Mouse (Mus musculus) spleen, postnatal 4 days (tissue): ENCODE data around the gene Spats2.

ENCODE experiments used
- DNase-seq, 2 experiments: peaks; one replicate each; pipeline ENCODE4 v3.0.0; 2022; ENCODE audit warnings: low spot score in 2 of 2

The Spats2 gene

DNA sequence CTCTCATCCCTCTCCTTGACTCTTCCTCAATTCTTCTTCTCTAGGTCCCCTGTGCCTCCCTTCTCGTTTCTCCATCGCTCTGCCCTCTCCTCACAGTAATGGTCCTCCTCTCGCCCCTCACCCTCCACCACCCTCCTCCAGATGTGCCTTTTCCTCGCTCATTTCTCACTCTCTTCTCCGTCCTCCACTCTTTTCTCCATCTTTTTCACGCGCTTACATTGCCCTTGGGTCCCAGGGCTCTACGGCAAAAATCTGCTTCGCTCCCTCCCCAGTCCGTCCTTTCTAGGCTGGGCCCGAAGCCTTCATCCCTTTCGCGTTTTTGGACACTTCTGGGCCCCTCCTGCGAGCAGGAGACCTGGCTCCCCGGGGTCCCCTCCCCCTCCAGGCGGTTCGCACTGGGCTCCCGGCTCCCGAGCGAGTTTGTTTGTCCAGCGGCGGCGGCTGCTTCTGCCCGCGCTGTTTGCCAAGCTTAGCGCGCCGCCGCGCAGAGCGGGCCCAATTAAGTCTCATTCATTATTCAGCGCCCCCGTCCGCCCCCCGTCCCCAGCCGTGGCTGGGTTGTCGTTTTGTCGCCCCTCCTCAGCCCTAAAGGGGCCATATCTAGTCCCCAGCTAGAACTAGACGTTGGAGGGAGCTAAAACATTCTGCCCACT, 27.8 kb upstream of the Spats2 start:
- peak in 1 of 2 experiments; percentile 60 for DNase-seq

DNA sequence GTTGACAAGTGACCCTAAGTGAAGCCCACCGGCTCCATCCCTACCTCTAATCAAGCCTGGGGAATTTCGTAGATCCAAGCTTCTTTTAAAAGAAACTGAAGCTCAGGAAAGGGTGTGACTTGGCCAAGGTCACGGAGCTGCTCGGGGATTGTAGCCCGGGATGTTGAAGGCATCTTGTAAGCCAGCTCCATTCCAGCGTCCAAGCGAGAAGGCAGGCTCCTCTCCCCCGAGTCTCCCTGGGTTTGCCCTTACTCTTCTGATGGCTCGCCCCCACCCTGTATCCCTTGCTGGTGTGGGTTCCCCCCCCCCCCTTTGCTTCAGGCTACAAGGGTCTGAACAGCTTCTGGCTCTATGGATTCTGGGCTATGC, 27.2 kb upstream of the Spats2 start:
- DNase-seq, result no peak

DNA sequence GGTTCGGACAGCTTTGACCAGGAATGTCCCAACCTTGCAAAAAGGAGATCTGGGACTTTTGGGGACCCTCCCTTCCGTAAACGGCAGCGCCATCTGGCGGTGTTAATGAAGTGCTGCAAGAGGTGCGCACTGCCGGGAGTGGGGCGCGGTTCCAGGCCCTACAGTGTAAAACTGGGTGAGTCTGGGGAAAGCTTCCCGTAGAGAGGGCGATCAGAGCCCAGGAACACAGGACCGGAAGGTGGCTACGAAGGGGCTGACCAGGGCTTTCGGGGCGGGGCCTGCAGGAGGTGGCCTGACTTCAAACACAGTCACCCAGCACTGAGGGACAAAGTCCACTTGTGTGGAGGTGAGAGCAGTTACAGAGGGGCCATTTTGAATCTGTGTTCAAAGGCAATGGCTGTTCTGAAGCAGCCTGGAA, 26.6 kb upstream of the Spats2 start:
- DNase-seq, result peak in 1 of 2 experiments; percentile 73

DNA sequence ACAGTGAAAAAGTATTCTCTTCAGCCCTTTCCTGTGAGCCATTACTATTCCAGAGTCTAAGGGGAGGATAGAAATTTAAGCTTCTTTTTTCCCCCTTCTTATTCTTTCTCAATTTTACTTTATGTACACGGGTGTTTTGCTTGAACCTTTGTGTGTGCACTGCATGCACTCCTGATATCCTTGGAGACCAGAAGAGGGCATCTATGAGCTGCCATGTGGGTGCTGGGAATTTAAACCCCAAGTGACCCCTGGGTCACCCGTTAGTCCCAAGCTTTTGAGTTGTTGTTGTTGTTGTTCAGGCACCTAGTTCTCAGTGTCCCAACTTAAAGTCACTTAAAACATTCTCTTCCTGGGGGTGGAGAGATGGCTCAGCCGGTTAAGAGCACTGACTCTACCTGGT, 25.7 kb upstream of the Spats2 start:
- DNase-seq, result no peak

DNA sequence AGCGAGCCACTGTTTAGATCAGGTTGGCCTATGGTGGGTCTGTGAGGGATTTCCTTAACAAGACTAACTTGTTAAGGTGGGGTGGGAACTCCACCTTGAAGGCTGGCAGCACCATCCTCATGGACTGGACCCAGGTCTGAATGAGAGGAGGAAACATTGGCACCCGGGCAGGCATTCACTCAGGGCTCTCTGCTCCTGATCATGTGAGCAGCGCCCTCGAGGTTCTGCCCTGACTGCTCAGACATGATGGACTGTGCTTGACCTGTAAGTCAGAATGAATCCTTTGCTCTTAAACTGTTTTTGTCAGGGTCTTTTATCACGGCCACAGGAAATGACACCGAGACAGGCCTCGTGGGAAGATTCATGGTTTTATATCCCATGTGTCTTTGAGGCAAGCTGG, 20.5 kb upstream of the Spats2 start:
- no peak for DNase-seq

DNA sequence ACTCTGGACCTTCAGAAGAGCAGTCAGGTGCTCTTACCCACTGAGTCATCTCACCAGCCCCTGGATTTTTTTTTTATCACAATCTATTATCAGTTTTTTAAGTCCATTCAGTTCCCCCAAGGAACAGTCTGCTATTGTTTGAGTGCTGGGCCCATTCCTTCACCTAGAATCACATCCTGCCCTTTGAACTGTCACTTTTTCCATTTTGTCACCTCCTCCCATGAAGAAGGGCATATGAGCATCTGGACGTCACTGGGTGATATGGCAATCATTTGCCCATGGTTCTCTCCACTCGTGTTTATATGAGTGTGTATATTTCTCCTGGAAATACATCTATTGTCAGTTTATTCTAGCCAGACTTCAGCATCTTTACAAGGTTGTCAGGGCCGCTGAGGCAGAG, 17.9 kb upstream of the Spats2 start:
- DNase-seq, result no peak

GRCm38 (mm10) chr15:99111139-99111538, 14.6 kb upstream of the Spats2 start:
- DNase-seq, result no peak

DNA sequence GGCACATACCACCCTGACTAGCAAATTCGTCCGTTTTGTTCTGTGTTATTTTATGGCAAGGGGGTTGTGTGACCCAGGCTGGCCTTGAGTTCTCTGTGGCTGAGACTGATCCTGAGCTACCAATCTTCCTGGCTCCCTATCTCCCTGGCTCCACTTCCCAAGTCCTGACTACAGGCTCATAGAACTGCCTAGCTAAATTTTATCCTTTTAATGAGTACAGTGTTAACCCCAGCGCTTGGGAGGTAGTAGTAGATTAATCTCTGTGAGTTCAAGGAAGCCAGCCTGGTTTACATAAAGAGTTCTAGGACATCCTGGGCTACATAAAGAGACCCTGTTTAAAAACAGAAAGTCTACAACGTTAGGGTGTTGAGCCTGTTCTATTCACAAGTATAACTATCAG, 13.9 kb upstream of the Spats2 start:
- DNase-seq, result no peak

DNA sequence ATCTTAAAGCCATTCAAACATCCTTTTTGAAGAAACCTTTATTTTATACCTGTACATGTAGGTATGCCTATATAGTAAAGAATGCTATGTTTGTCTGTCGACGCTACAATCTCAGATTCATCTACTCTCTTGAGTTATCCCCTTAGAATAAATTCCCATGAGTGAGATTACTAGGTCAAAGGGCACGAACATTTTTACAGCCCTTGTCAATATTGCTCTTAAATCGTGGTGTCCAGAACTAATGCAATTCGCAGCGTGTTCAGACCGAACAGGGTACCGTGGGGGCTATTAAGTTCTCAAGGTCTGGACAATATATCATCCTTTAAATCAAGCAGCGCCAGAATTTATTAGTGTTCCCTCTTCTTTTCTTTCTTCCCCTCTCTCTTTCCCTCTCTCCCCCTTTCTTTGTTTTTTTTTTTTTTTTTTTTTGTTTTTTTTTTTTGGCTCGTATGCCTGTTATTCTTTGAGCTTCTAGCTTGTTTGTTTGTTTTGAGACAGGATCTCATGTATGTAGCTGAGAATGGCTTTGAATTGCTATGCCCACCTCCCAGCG, 12.8 kb upstream of the Spats2 start:
- no peak for DNase-seq

DNA sequence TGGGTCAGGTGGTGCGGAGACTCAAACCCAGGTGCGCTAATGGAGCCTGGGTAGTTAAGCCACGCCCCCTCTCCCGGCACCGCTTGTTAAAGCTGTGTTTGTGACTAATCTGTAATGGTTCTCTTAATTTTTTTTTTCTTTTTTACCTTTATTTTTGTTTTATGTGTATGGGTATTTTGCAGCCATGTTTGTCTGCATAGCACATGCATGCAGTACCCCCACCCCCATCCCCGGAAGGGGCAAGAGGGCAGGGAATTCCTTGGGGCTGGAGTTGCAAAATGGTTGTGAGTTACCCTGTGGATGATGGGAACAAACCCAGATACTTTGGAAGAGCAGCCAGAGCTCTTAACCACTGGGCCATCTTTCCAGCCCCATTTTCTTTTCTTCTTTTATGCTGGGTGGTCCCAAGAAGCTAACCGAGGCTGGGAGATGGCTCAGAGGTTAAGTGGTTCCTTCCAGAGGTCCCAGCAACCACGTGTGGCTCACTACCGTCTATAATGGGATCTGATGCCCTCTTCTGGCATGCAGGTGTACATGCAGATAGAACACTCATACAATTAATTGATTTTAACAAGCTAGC, 12.2 kb upstream of the Spats2 start:
- DNase-seq, result no peak

- DNase-seq, result no peak
Measured at GRCm38 (mm10) chr15:99114312-99115064, 11.2 kb upstream of the Spats2 start.

- DNase-seq, result no peak
Measured at GRCm38 (mm10) chr15:99115065-99115423, 10.7 kb upstream of the Spats2 start.

DNA sequence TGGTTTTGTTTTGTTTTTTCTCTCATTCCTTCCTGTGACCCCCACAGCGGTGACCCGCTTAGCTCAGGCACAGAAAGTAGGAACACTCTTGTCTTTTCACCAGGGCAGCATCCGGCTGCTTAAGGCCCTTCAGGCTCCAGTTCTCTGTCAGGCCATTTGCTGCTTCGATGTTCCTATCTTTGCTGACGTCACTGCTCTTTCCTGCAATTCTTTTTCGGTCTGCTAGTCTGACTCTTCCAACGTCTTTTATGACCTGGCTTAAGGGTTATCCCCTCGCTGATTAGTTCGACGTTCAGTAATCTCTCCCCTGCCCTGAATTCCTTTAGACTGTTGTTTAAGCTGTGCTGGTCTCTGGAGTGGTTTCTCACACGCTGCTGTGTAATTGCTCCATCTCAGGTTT, 9.2 kb upstream of the Spats2 start:
- no peak for DNase-seq

- no peak for DNase-seq
Measured at GRCm38 (mm10) chr15:99120814-99121213, 4.9 kb upstream of the Spats2 start.

GRCm38 (mm10) chr15:99122642-99123041, 3.1 kb upstream of the Spats2 start:
- no peak for DNase-seq

- DNase-seq, result peak; percentile 60 to 87
Measured at GRCm38 (mm10) chr15:99126081-99126815, 532 bp downstream of the Spats2 start.

- no peak for DNase-seq
Measured at GRCm38 (mm10) chr15:99126816-99127365, 1.2 kb downstream of the Spats2 start.

- no peak for DNase-seq
Measured at GRCm38 (mm10) chr15:99127851-99128522, 2.3 kb downstream of the Spats2 start.

GRCm38 (mm10) chr15:99129441-99129840, 3.7 kb downstream of the Spats2 start:
- DNase-seq, result no peak

DNA sequence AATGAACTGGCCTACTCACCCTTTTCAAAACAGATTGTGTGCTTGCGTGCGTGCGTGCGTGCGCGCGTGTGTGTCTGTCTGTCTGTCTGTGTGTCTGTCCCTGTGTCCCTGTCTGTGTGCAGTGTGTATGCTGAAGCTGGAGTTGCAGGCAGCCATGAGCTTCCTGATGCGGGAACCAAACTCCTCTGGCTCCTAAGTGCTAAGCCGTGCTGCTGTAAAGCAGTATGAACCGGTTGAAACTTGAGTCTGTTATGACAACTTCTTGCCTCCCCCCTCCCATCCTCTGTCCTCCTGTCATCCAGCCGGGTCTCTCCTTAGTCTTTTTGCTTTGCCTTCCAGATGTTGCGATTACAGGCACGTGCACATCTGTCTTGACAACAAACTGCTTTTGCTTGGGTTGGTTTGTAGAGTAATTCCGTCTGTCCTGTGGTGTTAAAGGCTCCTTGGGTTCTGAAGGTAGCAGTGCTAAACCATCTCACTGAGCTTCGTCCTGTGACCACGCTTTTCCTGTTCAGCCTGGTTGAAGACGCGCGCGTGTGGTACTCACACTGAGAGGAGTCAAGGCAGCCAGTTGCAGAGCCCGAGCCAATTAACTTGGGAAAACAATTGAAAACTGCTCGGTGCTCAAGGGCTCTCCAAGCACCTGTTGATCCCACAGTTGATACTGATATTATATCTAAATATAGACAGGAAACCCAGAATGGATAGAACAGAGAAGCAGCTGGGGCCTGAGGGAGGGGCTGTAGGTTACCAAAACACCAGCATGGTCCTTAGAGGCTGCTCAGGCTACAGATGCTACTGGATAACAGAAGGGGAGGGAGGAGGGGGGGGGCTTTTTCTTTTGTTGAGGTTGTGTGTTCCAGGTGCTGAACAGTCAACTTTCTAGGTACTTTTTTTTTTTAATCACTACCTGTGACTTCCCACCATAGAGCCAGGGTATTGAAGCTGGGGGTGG, 4.5 kb downstream of the Spats2 start:
- no peak for DNase-seq
